Mouse (Mus musculus): ENCODE measurements at regions not wholly inside any gene's neighbourhood (a gene's known extent, or its start where the extent isn't known, plus 50 kb on each side); places are given as distances from the start of the nearest gene placed in this dataset.

DNA sequence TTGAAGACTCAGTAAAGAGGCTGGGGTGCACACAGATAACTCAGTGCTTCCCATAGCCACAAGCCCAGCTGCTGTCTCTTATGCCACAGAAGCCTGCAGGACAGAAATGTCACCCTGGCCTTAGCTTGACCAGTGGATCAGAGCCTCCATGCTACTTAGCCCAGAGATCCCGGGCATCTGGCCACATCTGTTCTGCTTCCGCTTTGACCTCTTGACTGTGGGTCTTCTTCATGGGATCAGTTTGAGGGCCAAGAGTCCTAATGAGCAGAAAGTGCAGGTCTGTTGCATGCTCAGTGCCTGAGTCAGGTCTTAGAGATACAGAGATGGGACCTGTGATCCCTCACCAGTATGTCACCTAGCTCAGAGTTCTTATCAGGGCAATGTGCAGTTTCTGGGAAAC lies 85.5 kb upstream of the Twist2 start:
- no peak overlapping the region for H3K4me2 ChIP-seq
- H3K4me3 ChIP-seq, result no peak overlapping the region
- H3K9me3 ChIP-seq, result no peaks in the 10 kb centered on the region
- H3K27me3 ChIP-seq (replicated peaks), result no peaks in the 10 kb centered on the region
- no peak for ATAC-seq (replicated peaks)
- H3K36me3 ChIP-seq (replicated peaks), result no peaks in the 10 kb centered on the region
- no peak overlapping the region for H3K9ac ChIP-seq
- no peak overlapping the region for H3K27ac ChIP-seq
- 89% methylated on average over 2 of the region's 2 CpGs for WGBS
- H3K4me1 ChIP-seq, result no peaks in the 10 kb centered on the region

DNA sequence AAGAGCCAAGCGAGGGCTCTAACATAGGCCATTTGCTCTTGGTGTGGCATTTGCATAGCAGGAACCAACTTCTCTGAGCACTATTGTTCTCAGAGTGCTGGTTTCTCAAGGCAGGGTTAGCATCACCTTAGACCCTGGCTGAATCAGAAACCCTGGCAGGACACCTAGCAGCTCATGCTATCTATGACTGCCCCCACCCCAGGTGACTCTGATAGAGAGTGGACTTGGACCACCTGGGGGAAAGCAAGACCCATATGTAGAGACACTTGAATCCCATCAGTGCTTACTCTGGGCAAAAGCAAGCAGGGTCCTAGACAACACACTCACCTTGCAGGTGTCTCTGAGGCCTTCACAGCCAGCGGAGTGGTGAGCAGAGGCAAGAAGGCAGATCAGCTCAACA lies 84.4 kb upstream of the Twist2 start:
- H3K9me3 ChIP-seq, result no peaks in the 10 kb centered on the region
- no peaks in the 10 kb centered on the region for H3K27me3 ChIP-seq (replicated peaks)
- no peak overlapping the region for H3K4me3 ChIP-seq
- H3K4me2 ChIP-seq, result no peak overlapping the region
- H3K36me3 ChIP-seq (replicated peaks), result no peaks in the 10 kb centered on the region
- no peak overlapping the region for H3K9ac ChIP-seq
- H3K27ac ChIP-seq, result no peak overlapping the region
- no peak for ATAC-seq (replicated peaks)
- no peaks in the 10 kb centered on the region for H3K4me1 ChIP-seq
- WGBS, result 95% methylated on average over 2 of the region's 2 CpGs

DNA sequence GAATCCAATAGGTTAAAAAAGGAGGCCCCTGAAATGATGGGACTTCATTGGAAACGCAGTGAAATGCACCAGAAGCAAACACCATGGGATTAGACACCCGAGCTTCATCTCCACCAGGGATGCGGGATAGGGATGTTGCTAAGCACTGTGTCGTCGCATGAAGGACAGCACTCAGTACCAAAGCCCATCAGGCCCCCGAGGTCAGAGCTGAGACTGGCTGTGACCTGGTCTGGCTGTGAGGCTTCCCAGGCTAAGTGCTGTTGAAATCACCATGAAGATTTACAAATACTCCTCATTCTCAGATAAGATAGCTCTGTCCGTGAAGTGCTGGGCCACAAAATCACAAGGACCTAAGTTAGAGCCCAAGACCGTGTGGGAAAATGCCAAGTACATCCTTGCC lies 83.3 kb upstream of the Twist2 start:
- no peak overlapping the region for H3K4me3 ChIP-seq
- no peaks in the 10 kb centered on the region for H3K4me1 ChIP-seq
- 79% methylated on average over 8 of the region's 8 CpGs for WGBS
- H3K9me3 ChIP-seq, result no peaks in the 10 kb centered on the region
- no peaks in the 10 kb centered on the region for H3K36me3 ChIP-seq (replicated peaks)
- no peak for ATAC-seq (replicated peaks)
- H3K27me3 ChIP-seq (replicated peaks), result no peaks in the 10 kb centered on the region
- no peak overlapping the region for H3K9ac ChIP-seq
- no peak overlapping the region for H3K4me2 ChIP-seq
- H3K27ac ChIP-seq, result no peak overlapping the region

DNA sequence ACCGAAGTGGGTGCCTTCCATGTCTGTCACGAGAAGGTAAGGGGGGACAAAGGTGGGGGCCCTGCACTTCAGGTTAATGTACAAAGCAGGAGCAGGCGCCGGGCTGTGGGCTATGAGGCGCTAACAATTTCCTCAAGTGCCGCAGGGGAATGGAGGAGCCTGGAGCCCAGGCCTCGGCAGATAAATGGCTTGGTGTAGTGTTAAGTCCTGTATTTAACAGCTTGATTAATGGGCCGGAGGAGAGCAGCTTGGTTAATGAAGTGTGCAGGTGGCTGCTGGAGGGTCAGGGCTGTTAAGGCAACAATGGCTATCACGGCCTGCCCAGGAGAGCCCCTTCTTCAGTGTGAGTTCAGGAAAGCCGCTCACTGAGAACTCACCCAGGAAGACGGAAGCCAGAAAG lies 72.0 kb upstream of the Twist2 start:
- H3K36me3 ChIP-seq (replicated peaks), result no peaks in the 10 kb centered on the region
- 74% methylated on average over 11 of the region's 11 CpGs for WGBS
- H3K27me3 ChIP-seq (replicated peaks), result peaks cover 7% of the 10 kb centered on the region; the same call in 1 of the 2 replicates
- no peaks in the 10 kb centered on the region for H3K9me3 ChIP-seq
- H3K4me2 ChIP-seq, result no peak overlapping the region
- no peaks in the 10 kb centered on the region for H3K4me1 ChIP-seq
- ATAC-seq (replicated peaks), result no peak
- H3K9ac ChIP-seq, result no peak overlapping the region
- H3K27ac ChIP-seq, result no peak overlapping the region
- no peak overlapping the region for H3K4me3 ChIP-seq

DNA sequence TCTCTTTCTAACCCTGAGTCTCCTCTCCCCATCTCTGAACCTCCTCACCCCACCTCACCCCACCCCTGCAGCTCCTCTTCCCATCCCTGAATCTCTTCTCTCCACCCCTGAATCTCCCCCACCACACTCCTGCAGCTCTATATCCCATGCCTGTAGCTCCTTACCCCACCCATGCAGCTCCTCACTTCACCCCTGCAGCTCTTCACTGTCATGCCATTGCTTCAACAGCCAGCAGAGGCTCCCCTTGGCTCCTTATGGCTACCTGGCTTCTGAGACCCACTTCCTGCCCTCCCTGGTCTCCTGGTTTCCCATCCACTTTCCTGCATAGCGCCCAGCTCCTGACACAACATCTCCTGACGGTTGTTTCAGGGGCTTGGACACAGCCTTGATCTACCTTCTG lies 71.0 kb upstream of the Twist2 start:
- ATAC-seq (replicated peaks), result no peak
- H3K4me2 ChIP-seq, result no peak overlapping the region

DNA sequence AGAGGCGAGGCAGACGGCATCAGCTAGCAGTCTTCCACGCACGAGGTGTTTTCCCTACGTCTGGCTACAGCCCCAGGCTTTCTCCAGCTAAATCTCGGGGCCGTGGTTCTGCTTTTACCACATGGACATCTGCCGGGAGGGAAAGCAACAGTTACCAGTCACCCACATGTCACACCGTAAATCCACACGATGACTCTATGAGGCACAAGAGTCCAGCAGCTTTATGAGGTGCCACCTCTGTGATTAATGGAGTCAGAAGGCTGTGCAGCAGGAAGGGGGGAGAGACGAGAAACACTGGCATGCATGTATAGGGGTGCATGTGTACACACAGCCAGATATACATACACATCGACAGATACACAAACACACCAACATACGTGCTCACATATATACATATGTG lies 69.6 kb upstream of the Twist2 start:
- H3K4me1 ChIP-seq, result no peaks in the 10 kb centered on the region
- no peaks in the 10 kb centered on the region for H3K9me3 ChIP-seq
- no peak overlapping the region for H3K4me2 ChIP-seq
- H3K36me3 ChIP-seq (replicated peaks), result no peaks in the 10 kb centered on the region
- H3K27ac ChIP-seq, result no peak overlapping the region
- H3K27me3 ChIP-seq (replicated peaks), result peaks cover 7% of the 10 kb centered on the region; the same call in 1 of the 2 replicates
- no peak overlapping the region for H3K4me3 ChIP-seq
- no peak overlapping the region for H3K9ac ChIP-seq
- 86% methylated on average over 13 of the region's 13 CpGs for WGBS
- no peak for ATAC-seq (replicated peaks)

More for the DNA sequence above, 71.0 kb upstream of the Twist2 start:
- WGBS, result 79% methylated on average over 2 of the region's 2 CpGs
- Histone ChIP-seq H3K27ac (no peak overlapping the region), H3K36me3 (replicated peaks) (no peaks in the 10 kb centered on the region), H3K9ac (no peak overlapping the region), H3K4me1 (no peaks in the 10 kb centered on the region), H3K27me3 (replicated peaks) (peaks cover 7% of the 10 kb centered on the region; the same call in 1 of the 2 replicates), H3K9me3 (no peaks in the 10 kb centered on the region), H3K4me3 (no peak overlapping the region)

DNA sequence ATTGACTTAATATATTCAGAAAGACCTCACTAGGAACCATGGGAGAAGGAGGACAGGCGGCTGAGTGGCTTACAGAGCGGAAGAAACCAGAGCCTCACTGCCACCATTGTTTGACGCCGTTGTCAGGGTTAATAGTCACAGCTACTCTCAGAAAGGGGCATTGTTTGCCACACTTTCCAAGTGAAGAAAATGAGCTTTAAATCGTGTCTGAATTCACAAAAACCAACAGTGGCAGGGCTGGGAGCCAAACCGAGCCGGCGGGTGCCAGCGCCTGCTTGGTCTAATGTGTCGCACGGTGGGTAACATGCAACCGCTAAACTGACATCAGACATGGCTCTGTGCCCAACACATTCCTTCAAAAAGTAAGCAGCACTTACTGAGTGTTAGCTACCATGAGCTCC lies 68.8 kb upstream of the Twist2 start:
- Histone ChIP-seq H3K9me3 (no peaks in the 10 kb centered on the region), H3K27me3 (replicated peaks) (peaks cover 7% of the 10 kb centered on the region; the same call in 1 of the 2 replicates), H3K4me1 (no peaks in the 10 kb centered on the region), H3K36me3 (replicated peaks) (no peaks in the 10 kb centered on the region), H3K27ac (no peak overlapping the region), H3K4me2 (no peak overlapping the region), H3K4me3 (no peak overlapping the region), H3K9ac (no peak overlapping the region)
- no peak for ATAC-seq (replicated peaks)
- WGBS, result 43% methylated on average over 12 of the region's 12 CpGs

DNA sequence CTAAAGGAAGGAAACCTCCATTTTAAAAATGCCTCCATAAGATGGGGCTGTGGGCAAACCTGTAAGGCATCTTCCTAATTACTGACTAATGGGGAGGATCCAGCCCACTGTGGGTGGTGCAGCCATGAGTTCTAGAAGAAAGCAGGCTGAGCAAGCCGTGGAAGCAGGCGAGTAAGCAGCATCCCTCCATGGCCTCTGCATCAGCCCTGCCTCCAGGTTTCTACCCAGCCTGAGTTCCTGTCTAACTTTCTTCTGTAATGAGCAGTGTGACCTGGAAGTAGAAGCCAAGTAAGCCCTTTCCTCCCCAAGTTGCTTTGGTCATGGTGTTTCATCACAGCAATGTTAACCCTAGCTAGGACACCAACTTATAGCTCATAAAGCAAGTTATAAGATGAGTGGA lies 66.5 kb upstream of the Twist2 start:
- ATAC-seq (replicated peaks), result no peak
- Histone ChIP-seq H3K36me3 (replicated peaks) (no peaks in the 10 kb centered on the region), H3K9ac (no peak overlapping the region), H3K9me3 (no peaks in the 10 kb centered on the region), H3K27ac (no peak overlapping the region), H3K4me1 (no peaks in the 10 kb centered on the region), H3K4me3 (no peak overlapping the region), H3K4me2 (no peak overlapping the region), H3K27me3 (replicated peaks) (peaks cover 5% of the 10 kb centered on the region; the same call in 1 of the 2 replicates)
- 93% methylated on average over 2 of the region's 2 CpGs for WGBS

DNA sequence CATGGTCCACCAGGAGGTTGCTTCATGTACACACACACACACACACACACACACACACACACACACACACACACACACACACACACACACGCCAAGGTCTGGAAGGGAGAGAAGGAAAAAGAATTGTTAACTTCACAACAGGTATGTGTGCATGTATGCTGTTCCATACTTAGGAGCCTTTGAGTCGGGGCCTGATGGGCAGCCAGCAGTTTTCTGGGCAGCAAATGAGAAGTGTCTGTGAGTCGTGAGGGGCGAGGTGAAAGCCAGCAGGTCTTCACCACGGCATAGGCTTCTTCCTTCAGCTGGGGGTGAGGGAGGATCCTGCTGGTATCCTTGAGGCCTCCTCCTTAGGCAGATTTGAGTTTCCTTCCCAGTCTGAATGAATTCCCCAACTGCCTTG lies 65.8 kb upstream of the Twist2 start:
- H3K4me1 ChIP-seq, result no peaks in the 10 kb centered on the region
- no peak overlapping the region for H3K9ac ChIP-seq
- H3K27me3 ChIP-seq (replicated peaks), result peaks cover 5% of the 10 kb centered on the region; the same call in 1 of the 2 replicates
- no peak overlapping the region for H3K27ac ChIP-seq
- H3K4me2 ChIP-seq, result no peak overlapping the region
- no peaks in the 10 kb centered on the region for H3K9me3 ChIP-seq
- H3K36me3 ChIP-seq (replicated peaks), result no peaks in the 10 kb centered on the region
- 78% methylated on average over 4 of the region's 5 CpGs for WGBS
- no peak for ATAC-seq (replicated peaks)
- no peak overlapping the region for H3K4me3 ChIP-seq

DNA sequence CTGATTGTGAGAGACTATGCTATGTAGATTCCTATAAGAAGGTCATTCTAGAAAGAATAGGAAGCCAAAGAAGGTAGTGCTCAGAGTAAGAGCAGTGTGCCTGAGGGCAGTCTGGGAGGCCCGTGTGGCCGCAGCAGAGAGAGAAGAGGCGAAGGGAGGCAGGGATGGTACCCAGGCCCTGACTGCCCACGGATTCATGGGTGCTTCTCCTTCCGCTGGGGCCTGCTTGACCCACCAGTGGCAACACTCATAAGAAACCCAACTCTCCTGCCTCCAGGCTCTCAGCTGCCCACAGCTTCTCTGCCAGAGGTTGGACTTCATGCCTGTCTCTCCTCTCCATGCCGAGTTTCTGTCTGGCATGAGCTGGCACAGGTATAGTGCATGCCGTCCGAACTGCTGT lies 60.6 kb upstream of the Twist2 start:
- H3K9ac ChIP-seq, result no peak overlapping the region
- H3K4me3 ChIP-seq, result no peak overlapping the region
- H3K36me3 ChIP-seq (replicated peaks), result no peaks in the 10 kb centered on the region
- H3K4me2 ChIP-seq, result no peak overlapping the region
- no peak overlapping the region for H3K27ac ChIP-seq
- peaks cover 3% of the 10 kb centered on the region; the same call in 1 of the 2 replicates for H3K27me3 ChIP-seq (replicated peaks)
- H3K4me1 ChIP-seq, result no peaks in the 10 kb centered on the region
- 88% methylated on average over 8 of the region's 8 CpGs for WGBS
- no peaks in the 10 kb centered on the region for H3K9me3 ChIP-seq
- no peak for ATAC-seq (replicated peaks)

DNA sequence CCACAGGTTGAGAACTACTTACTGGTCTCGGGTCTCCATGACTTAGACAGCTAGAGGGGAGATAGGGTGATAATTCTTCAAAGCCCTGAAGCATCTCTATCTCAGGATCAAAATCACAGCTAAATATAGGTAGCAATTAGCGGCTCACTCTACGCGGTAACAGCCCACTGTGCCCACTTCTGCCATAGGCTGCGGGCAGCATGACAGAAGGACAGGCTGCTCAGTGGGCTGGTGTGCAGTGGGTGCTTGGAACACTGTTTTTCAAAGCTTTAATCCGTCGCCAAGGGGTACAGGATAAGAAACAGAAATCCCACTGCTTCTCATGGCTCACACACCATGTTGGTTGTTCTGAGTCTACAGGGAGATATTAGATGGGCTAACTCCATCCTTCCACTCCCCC lies 59.2 kb upstream of the Twist2 start:
- Histone ChIP-seq H3K27ac (no peak overlapping the region), H3K27me3 (replicated peaks) (peaks cover 3% of the 10 kb centered on the region; the same call in 1 of the 2 replicates), H3K4me2 (no peak overlapping the region), H3K4me1 (no peaks in the 10 kb centered on the region), H3K36me3 (replicated peaks) (no peaks in the 10 kb centered on the region), H3K4me3 (no peak overlapping the region), H3K9ac (no peak overlapping the region), H3K9me3 (no peaks in the 10 kb centered on the region)
- WGBS, result 93% methylated on average over 7 of the region's 7 CpGs
- no peak for ATAC-seq (replicated peaks)

DNA sequence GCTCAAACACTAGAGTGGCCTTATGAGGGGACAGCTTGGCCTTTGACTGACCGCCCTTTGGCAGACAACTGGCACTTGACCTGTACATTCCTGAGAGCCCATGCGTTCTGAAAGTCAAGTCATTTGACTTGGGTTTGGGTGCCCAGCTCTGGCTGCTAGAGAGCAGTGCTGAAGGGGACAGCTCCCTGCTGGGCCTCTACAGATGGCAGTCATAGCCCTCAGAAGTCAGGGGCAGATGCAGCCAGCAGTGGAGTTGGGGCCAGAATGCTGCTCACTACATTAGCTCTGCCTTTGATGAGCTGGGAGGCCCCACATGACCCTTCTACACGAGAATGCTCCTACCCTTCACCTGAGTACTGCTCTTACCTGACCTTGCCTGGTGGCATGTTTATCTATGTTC lies 58.3 kb upstream of the Twist2 start:
- Histone ChIP-seq H3K4me3 (no peak overlapping the region), H3K4me2 (no peak overlapping the region), H3K9me3 (no peaks in the 10 kb centered on the region), H3K9ac (no peak overlapping the region), H3K27me3 (replicated peaks) (peaks cover 3% of the 10 kb centered on the region; the same call in 1 of the 2 replicates), H3K4me1 (peaks cover 4% of the 10 kb centered on the region), H3K36me3 (replicated peaks) (no peaks in the 10 kb centered on the region), H3K27ac (no peak overlapping the region)
- 67% methylated on average over 3 of the region's 3 CpGs for WGBS
- no peak for ATAC-seq (replicated peaks)

DNA sequence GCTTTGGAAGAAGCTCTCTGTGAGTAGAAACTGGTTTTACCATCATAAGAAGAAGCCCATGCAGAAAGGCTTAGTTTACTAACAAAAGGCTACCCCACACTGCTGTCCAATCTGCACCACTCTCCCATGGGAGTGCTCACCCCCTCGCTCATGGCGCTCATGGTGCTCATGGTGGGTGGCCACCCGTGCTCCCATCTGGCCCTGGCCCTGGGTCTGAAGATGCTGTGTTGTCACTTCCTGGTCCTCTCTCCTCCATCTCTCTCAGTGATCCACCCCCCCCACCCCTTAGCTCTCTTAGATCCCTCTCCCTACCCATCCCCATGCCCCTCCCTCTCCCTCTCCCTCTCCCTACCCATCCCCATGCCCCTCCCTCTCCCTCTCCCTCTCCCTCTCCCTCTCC lies 57.2 kb upstream of the Twist2 start:
- no peak for ATAC-seq (replicated peaks)
- WGBS, result 90% methylated on average over 3 of the region's 3 CpGs
- no peaks in the 10 kb centered on the region for H3K9me3 ChIP-seq
- H3K27me3 ChIP-seq (replicated peaks), result peaks cover 2% of the 10 kb centered on the region; the same call in 1 of the 2 replicates
- H3K36me3 ChIP-seq (replicated peaks), result no peaks in the 10 kb centered on the region
- H3K9ac ChIP-seq, result no peak overlapping the region
- no peak overlapping the region for H3K27ac ChIP-seq
- no peak overlapping the region for H3K4me3 ChIP-seq
- H3K4me2 ChIP-seq, result no peak overlapping the region
- H3K4me1 ChIP-seq, result peaks cover 4% of the 10 kb centered on the region
